Mouse (Mus musculus): ENCODE data around the gene Masp1. TPM values are rescaled to one million over a fixed set of nuclear protein-coding genes. Genes with fewer than 3 reads are reported as not detected.

Gene Masp1
- polyA plus RNA-seq, 1 experiment = 16.5 TPM

GRCm38 (mm10) chr16:23501288-23501687 is 19.3 kb downstream of the Masp1 start:
- H3K79me2 ChIP-seq (ENCODE audit: control insufficient read depth, insufficient read depth) = no peaks in the 10 kb centered on the region
- H3K4me3 ChIP-seq (ENCODE audit: insufficient read depth, poor library complexity, severe bottlenecking) = no peak overlapping the region
- no peaks in the 10 kb centered on the region for H3K79me3 ChIP-seq (ENCODE audit: low read depth)
- H3ac ChIP-seq (ENCODE audit: control insufficient read depth, insufficient read length, low read depth) = no peak overlapping the region
- TF ChIP-seq CEBPB (IDR thresholded peaks at IDR 0.05; ENCODE audit: low read depth) = no peak
- TF ChIP-seq CTCF (IDR thresholded peaks at IDR 0.05; ENCODE audit: control insufficient read depth, insufficient read depth, insufficient read length) = no peak
- H3K36me3 ChIP-seq (ENCODE audit: control insufficient read depth, insufficient read depth) = peaks cover 4% of the 10 kb centered on the region
- no peaks in the 10 kb centered on the region for H3K27me3 ChIP-seq (ENCODE audit: control insufficient read depth, insufficient read depth, insufficient read length)

GRCm38 (mm10) chr16:23500558-23500957 is 20.1 kb downstream of the Masp1 start:
- peaks cover 4% of the 10 kb centered on the region for H3K36me3 ChIP-seq (ENCODE audit: control insufficient read depth, insufficient read depth)
- no peak overlapping the region for H3ac ChIP-seq (ENCODE audit: control insufficient read depth, insufficient read length, low read depth)
- no peak for TF ChIP-seq MYOD1 (IDR thresholded peaks at IDR 0.05; ENCODE audit: control insufficient read depth, insufficient read length, low read depth)
- no peak for TF ChIP-seq MYOG (IDR thresholded peaks at IDR 0.05; ENCODE audit: control insufficient read depth, extremely low read depth, insufficient read length)
- TF ChIP-seq FOSL1 (IDR thresholded peaks at IDR 0.05; ENCODE audit: insufficient read depth, low read length, poor library complexity, severe bottlenecking) = no peak
- TF ChIP-seq CEBPB (IDR thresholded peaks at IDR 0.05; ENCODE audit: low read depth) = no peak
- no peak for TF ChIP-seq USF1 (IDR thresholded peaks at IDR 0.05; ENCODE audit: low read depth)
- TF ChIP-seq CTCF (IDR thresholded peaks at IDR 0.05; ENCODE audit: control insufficient read depth, insufficient read depth, insufficient read length) = no peak
- TF ChIP-seq MAX (IDR thresholded peaks at IDR 0.05) = no peak
- no peaks in the 10 kb centered on the region for H3K79me2 ChIP-seq (ENCODE audit: control insufficient read depth, insufficient read depth)
- H3K27me3 ChIP-seq (ENCODE audit: control insufficient read depth, insufficient read depth, insufficient read length) = no peaks in the 10 kb centered on the region
- H3K79me3 ChIP-seq (ENCODE audit: low read depth) = no peaks in the 10 kb centered on the region
- H3K4me3 ChIP-seq (ENCODE audit: insufficient read depth, poor library complexity, severe bottlenecking) = no peak overlapping the region

- H3K79me2 ChIP-seq (ENCODE audit: control insufficient read depth, insufficient read depth) = no peaks in the 10 kb centered on the region
- H3ac ChIP-seq (ENCODE audit: control insufficient read depth, insufficient read length, low read depth) = no peak overlapping the region
- no peak overlapping the region for H3K4me3 ChIP-seq (ENCODE audit: insufficient read depth, poor library complexity, severe bottlenecking)
- TF ChIP-seq CEBPB (IDR thresholded peaks at IDR 0.05; ENCODE audit: low read depth) (no peak), USF1 (IDR thresholded peaks at IDR 0.05; ENCODE audit: low read depth) (no peak), FOSL1 (IDR thresholded peaks at IDR 0.05; ENCODE audit: insufficient read depth, low read length, poor library complexity, severe bottlenecking) (no peak), CTCF (IDR thresholded peaks at IDR 0.05; ENCODE audit: control insufficient read depth, insufficient read depth, insufficient read length) (no peak), MYOD1 (IDR thresholded peaks at IDR 0.05; ENCODE audit: control insufficient read depth, insufficient read length, low read depth) (no peak), MYOG (IDR thresholded peaks at IDR 0.05; ENCODE audit: control insufficient read depth, extremely low read depth, insufficient read length) (no peak), MAX (IDR thresholded peaks at IDR 0.05) (no peak)
- H3K79me3 ChIP-seq (ENCODE audit: low read depth) = no peaks in the 10 kb centered on the region
- H3K27me3 ChIP-seq (ENCODE audit: control insufficient read depth, insufficient read depth, insufficient read length) = no peaks in the 10 kb centered on the region
- peaks cover 4% of the 10 kb centered on the region for H3K36me3 ChIP-seq (ENCODE audit: control insufficient read depth, insufficient read depth)
Observed at GRCm38 (mm10) chr16:23498691-23499131, 21.9 kb downstream of the Masp1 start.

- H3K27me3 ChIP-seq (ENCODE audit: control insufficient read depth, insufficient read depth, insufficient read length) = no peaks in the 10 kb centered on the region
- no peaks in the 10 kb centered on the region for H3K36me3 ChIP-seq (ENCODE audit: control insufficient read depth, insufficient read depth)
- H3K4me3 ChIP-seq (ENCODE audit: insufficient read depth, poor library complexity, severe bottlenecking) = no peak overlapping the region
- H3K79me3 ChIP-seq (ENCODE audit: low read depth) = no peaks in the 10 kb centered on the region
- no peaks in the 10 kb centered on the region for H3K79me2 ChIP-seq (ENCODE audit: control insufficient read depth, insufficient read depth)
- TF ChIP-seq MAX (IDR thresholded peaks at IDR 0.05) = no peak
- no peak overlapping the region for H3ac ChIP-seq (ENCODE audit: control insufficient read depth, insufficient read length, low read depth)
Observed at GRCm38 (mm10) chr16:23497881-23498280, 22.7 kb downstream of the Masp1 start.

GRCm38 (mm10) chr16:23497440-23497839 is 23.2 kb downstream of the Masp1 start:
- H3K79me2 ChIP-seq (ENCODE audit: control insufficient read depth, insufficient read depth) = no peaks in the 10 kb centered on the region
- no peaks in the 10 kb centered on the region for H3K27me3 ChIP-seq (ENCODE audit: control insufficient read depth, insufficient read depth, insufficient read length)
- H3K79me3 ChIP-seq (ENCODE audit: low read depth) = no peaks in the 10 kb centered on the region
- no peak overlapping the region for H3ac ChIP-seq (ENCODE audit: control insufficient read depth, insufficient read length, low read depth)
- TF ChIP-seq CEBPB (IDR thresholded peaks at IDR 0.05; ENCODE audit: low read depth) = no peak
- TF ChIP-seq USF1 (IDR thresholded peaks at IDR 0.05; ENCODE audit: low read depth) = no peak
- TF ChIP-seq MYOG (IDR thresholded peaks at IDR 0.05; ENCODE audit: control insufficient read depth, extremely low read depth, insufficient read length) = no peak
- TF ChIP-seq MAX (IDR thresholded peaks at IDR 0.05) = no peak
- TF ChIP-seq CTCF (IDR thresholded peaks at IDR 0.05; ENCODE audit: control insufficient read depth, insufficient read depth, insufficient read length) = no peak
- no peak for TF ChIP-seq MYOD1 (IDR thresholded peaks at IDR 0.05; ENCODE audit: control insufficient read depth, insufficient read length, low read depth)
- no peak for TF ChIP-seq FOSL1 (IDR thresholded peaks at IDR 0.05; ENCODE audit: insufficient read depth, low read length, poor library complexity, severe bottlenecking)
- H3K36me3 ChIP-seq (ENCODE audit: control insufficient read depth, insufficient read depth) = no peaks in the 10 kb centered on the region
- no peak overlapping the region for H3K4me3 ChIP-seq (ENCODE audit: insufficient read depth, poor library complexity, severe bottlenecking)

- H3ac ChIP-seq (ENCODE audit: control insufficient read depth, insufficient read length, low read depth) = no peak overlapping the region
- no peak overlapping the region for H3K4me3 ChIP-seq (ENCODE audit: insufficient read depth, poor library complexity, severe bottlenecking)
- no peaks in the 10 kb centered on the region for H3K36me3 ChIP-seq (ENCODE audit: control insufficient read depth, insufficient read depth)
- H3K79me2 ChIP-seq (ENCODE audit: control insufficient read depth, insufficient read depth) = no peaks in the 10 kb centered on the region
- TF ChIP-seq CEBPB (IDR thresholded peaks at IDR 0.05; ENCODE audit: low read depth) = no peak
- TF ChIP-seq MYOD1 (IDR thresholded peaks at IDR 0.05; ENCODE audit: control insufficient read depth, insufficient read length, low read depth) = no peak
- no peak for TF ChIP-seq FOSL1 (IDR thresholded peaks at IDR 0.05; ENCODE audit: insufficient read depth, low read length, poor library complexity, severe bottlenecking)
- no peak for TF ChIP-seq USF1 (IDR thresholded peaks at IDR 0.05; ENCODE audit: low read depth)
- no peak for TF ChIP-seq MAX (IDR thresholded peaks at IDR 0.05)
- TF ChIP-seq MYOG (IDR thresholded peaks at IDR 0.05; ENCODE audit: control insufficient read depth, extremely low read depth, insufficient read length) = no peak
- TF ChIP-seq CTCF (IDR thresholded peaks at IDR 0.05; ENCODE audit: control insufficient read depth, insufficient read depth, insufficient read length) = no peak
- H3K27me3 ChIP-seq (ENCODE audit: control insufficient read depth, insufficient read depth, insufficient read length) = no peaks in the 10 kb centered on the region
- no peaks in the 10 kb centered on the region for H3K79me3 ChIP-seq (ENCODE audit: low read depth)
Observed at GRCm38 (mm10) chr16:23496245-23496924, 24.2 kb downstream of the Masp1 start.

All from C2C12 (cell line).